Mouse (Mus musculus): ENCODE results near the gene Inpp5f.

DNA sequence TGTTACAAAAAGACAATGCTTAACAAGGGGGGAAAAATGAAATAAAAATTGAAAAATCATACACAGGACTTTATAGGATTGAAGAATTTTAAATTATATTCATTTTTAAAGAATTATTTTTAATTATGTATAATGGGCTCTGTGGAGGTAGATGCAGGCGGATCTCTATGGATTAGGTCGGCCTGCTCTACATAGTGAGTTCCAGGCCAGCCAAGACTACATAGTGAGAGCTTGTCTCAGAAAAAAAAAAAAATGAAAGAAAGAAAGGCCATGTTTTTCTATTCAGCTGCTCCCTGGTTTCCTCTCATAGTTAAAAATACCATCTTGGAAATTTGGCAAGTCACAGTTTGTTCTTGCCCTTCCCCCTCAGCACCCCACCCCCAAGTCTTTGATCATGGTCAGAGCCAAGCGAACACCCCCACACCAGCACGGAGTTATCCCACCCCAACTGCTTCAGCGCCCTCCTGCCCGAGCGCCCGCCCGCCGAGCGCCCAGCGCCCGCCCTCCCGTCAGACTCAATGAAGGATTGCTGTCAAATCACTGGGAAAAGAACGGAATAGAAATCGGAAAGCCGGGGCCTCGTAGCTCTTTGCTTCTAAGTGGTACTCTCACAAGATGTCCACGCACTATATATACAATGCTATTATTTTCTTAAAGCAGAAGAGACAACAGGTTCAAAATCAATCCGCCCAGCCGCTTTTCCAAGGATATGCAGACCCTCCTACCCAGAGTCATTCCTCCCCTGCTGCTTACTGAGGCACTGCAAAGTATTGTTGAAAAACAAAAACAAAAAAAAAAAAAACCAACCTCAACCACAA is 18.8 kb upstream of the Inpp5f start:
- TF ChIP-seq CTCF (IDR thresholded peaks at IDR 0.05; ENCODE audit: low read depth, low read length) (no peak), GATA1 (IDR thresholded peaks at IDR 0.05; ENCODE audit: borderline replicate concordance, low read length) (no peak), TAL1 (conservative IDR thresholded peaks at IDR 0.05; ENCODE audit: low read depth, low read length) (no peak), POLR2AphosphoS5 (IDR thresholded peaks at IDR 0.05; ENCODE audit: insufficient replicate concordance, low read depth, low read length) (no peak), GATA2 (IDR thresholded peaks at IDR 0.05; ENCODE audit: borderline replicate concordance, low read depth, low read length) (no peak)

Data from G1E (cell line).